Mouse (Mus musculus): Measurements from ENCODE around the gene Grhl1.
"Not testable (repeated sequence)": the region's sequence is repeated elsewhere in the genome, so short reads cannot be mapped to it uniquely, and the experiment has no call there.

Grhl1 gene

DNA sequence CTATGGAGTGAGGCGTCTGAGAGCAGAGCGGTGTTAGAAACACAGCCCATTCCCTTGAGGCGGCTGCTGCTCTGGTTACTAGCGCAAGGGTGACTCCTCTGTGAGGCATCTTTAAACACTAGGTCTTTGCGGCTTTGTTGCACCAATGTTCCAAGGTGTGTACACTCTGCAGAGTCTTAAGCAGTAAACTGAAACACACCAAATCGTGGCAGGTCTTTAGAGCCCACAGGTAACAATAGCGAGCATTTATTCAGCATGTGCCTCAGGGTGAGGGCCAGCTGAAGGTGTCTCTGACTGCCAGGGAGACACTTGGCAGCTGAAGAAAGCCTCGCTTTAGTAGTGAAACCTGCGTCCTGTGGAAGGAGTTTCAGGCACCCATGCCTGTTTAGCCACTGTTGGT lies 20.0 kb downstream of the Grhl1 start:
- DNase-seq, result no peak

DNA sequence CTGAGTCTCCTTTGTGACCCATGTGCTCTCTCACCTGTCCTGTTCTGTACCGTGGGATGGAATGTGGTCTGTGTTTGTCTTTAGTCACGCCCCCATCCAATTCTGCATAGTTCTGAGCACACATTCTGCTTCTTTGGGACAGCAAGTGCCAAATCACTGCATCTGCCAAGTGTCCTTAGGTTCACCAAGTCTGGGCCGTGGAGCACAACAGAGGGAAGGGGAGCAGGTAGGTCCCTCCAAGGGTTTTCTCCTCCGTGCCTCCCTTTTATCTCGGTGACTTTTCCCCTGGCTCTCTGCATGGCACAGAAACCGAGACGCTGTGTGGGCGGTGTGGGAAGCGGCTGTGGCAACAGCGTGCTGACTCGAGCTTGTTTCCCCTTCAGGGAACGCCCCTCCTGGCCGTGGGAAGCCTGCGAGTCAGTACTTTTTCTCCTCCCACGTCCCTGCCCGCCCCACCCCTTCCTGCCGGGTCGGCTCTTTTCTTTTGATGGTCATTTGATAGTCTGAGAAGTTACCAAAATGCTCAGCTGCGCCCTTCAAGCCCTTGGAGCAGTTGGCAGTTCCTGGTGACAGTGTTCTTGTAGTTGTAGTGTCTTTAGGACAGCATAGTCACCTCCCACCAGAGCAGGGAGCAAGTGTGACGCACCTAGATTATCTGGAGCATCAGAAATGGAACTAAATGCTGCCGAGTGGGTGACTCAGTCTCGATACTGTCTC lies 21.0 kb downstream of the Grhl1 start:
- DNase-seq, result peak; percentile 98

DNA sequence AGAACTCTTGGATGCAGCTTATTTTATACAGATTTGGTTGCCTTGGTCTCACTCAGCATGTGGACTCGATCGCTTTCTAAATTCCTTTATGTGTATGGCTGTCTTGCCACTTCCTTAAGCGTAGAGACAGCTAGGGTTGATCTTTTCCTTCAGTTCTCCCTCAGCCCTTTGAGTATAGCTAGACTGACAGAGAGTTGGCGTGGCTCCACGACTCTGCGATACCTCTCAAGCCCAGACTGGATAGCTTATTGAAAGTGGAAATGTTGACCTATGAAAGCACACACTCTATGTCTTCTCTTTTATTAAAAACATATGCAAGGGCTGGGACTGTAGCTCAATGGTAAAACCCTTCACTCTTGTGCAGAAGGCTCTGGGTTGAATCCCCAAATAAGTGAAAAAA lies 25.3 kb downstream of the Grhl1 start:
- no peak for DNase-seq

DNA sequence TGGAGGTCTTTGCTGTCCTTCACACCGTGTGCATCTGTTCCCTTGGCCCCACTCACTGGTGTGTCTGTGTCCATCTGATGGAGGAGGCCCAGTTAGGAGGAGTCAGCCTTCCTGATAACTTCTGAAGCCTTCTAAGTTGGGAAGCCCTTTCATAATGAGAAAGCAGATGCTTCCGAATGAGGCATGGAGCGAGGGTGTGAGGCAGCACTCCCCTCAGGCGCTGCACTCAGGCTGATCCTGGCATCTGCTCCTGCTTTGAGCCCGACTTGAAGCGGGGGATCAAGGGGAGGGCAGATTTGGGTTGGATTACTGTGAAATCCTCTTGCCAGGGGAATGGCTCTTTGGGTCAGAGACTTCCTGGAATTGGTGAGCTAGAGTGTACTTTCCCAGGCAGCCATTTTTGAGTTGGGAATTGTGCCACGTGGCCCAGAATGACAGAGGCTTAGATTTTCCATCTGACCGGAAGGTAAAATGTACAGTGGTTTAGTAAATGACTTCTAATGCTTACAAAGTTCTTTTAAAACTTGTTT lies 27.3 kb downstream of the Grhl1 start:
- DNase-seq, result no peak

DNA sequence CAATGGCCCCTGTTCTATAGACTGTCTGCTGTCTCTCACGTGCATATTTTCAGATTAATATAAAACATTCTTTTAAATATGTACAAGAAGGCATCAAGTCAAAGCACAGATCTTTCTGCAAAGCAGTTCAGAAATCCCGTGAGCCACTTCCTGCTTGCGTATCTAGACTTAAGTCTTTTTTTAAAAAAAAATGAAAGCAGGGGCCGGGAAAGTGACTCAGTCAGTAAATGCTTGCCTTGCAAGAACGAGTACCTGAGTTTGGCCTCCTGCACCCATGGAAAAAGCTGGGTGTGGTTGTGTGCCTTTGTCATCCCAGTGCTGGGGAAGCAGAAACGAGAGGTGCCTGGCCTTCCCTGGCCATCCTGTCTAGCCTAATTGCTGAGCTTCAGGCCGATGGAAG lies 28.0 kb downstream of the Grhl1 start:
- no peak for DNase-seq

DNA sequence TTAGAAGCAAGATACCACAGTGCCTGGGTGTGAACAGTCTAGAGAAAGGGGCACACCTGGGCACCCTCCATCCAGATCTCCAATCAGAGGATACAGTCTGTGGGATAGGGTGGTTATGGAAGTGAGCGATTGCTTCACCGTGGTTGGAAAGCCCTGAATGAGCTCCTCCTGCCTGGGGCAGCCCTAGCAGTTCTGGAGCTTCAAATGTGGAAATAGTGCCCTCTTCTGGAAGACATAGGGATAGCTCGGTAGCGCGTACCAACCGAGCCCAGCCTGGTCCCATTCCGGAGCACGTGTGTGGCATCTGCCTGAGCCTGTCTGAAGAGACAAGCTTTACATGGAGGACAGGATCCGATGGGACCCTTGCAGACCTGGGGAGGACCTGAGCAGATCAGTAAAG lies 28.7 kb downstream of the Grhl1 start:
- peak; percentile 96 for DNase-seq

DNA sequence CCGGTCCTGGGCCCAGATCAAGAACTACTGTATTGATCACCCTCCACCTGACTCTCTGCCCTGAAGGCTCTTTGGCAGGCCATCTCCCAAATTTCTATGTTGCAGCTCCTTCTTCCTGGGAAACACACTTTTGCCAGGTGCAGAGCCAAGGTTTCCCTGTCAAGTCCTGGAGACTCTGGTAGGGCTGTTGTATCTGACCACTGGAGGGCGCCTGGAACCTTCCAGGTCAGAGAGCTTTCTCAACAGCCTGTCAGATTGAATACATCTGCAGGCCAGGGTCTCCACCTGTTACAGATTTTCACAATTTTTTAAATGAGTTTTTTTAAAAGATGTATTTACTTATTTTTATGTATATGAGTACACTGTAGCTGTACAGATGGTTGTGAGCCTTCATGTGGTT lies 31.2 kb downstream of the Grhl1 start:
- peak; percentile 94 for DNase-seq

DNA sequence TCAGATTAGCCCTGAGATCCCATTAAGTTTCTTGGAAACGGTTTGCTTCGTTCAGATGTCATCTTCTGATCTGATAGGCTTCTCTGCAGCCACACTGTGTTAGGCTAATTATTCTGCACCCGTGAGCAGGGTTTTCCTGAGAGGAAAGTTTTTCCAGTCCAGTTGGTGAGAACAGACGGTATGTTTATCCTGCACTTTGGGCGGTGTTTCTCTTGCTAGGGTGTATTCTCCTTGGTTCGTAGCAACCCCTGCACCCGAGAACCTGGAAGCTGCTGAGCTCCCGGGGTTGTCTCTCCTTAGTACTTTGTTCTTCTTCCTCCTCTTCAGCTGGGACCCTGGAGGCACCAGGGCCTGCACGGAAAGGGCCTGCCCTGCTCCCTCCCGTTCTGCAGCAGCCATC lies 34.1 kb downstream of the Grhl1 start:
- no peak for DNase-seq

DNA sequence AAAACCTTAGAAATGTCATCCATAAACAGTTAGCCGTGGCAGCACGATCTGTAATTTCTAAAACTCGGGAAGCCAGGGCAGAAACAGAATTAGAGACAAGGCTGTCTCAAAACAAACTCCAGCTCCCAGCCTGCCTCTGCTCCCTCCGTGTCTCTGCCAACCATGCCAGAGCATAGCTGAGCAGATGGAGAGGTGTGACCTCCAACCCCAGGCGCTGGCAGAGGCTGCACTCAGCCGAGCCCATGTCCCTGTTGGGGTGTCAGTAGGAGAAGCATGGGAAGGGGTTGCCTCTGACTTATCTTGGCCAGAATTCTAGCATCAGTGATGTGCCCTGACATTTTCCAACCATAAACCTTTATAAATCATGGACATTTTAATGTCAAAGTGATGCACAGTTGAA lies 40.5 kb downstream of the Grhl1 start:
- no peak for DNase-seq

DNA sequence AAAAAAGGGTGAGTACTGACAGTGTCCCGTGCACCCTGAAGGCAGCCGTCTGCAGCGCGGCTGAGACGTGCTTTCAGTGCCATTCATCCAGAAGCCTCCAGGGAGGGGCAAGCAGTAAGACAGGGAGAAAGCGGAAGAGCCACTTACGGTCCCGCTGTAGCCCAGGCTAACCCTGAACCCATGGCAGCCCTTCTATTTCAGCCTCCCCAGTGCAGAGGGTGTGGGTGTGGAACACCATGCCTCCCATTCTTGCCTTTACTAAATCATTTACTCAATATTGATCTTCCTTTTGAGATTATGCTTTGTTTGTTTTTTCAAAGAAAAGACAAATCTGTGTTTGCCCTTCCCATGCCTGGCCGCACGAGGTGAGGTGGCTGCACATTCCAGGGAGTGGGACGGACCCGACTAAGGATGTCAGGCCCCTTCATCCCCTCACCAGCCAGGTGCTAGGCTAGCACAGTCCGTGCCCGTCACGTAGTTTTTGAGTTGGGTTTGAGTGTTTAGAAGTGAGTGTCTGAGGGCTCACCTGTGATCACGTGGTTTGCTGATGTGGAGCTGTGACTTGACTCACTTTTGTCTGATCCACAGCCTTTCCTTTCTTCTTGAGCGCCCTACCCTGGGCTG lies 42.5 kb downstream of the Grhl1 start:
- DNase-seq, result no peak

DNA sequence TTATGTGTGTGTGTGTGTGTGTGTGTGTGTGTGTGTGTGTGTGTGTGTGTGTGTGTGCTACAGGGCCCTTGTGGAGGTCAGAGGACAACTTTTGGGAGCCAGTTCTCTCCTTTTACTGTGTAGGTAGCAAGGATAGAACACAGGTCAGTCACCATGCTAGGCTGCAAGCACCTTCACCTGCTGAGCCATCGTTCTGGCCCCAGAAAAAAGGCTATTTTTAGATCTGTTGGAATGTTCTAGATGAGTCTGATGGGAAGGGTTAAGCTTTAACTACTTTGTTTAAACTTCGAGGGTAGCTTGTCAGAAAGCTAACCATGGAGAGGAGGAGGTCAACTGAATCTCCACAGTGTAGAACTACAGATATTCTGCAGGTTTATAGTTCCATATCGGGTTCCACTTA lies 43.1 kb downstream of the Grhl1 start:
- no peak for DNase-seq

DNA sequence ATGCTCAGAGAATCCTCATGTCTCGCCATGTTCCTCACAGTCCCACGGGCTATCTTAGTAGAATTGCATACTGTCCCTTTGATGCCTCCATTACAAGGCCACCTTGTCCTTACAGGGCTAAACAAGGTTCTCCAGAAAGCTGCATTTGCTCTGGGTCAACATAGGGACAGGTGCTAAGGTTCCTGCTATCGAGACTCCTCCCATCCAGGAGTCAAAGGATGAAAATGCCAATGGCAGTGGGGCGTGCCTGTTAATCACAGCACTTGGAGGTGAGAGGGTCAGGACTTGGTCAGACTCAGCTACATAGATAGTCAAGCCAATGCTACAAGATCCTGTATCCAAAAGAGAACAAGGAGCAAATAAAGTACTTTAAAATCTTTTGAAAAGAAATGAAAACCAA lies 47.4 kb downstream of the Grhl1 start:
- DNase-seq, result no peak

DNA sequence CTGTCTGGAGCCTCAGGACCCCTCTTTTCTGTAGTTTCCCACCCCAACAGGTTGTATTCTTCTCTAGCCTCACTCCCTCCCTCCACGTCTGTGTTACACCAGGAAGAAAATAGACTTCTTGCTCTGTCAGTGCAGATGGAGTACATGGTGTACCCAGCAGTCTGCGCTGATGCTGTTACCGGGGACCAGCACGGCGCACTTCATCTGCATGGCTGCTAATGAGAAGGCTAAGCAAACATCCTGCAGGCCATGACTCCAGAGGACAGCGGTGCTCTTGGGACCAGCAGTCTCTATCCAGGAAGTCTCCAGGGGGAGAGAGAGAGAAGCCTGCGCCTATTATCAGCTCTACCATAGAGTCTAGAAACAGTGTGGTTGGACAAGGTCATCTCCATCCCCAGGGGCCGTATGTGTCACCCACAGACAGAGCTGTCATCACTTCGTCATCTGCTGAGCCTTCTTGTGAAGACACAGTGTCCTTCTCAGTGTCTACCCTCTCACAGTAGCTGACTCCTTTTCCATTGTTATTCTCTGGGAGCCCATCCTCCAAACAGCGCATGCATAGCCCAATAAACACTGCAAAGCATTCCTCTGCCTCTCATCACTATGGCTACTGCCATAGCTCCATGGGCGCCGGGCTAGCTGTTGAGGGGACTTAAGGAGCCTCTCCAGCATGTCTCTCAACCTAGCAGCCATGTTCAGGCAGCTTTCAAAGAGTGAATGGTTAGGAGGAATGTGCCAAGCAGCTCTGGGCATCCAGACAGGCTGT lies 51.6 kb downstream of the Grhl1 start:
- DNase-seq, result peak; percentile 92

DNA sequence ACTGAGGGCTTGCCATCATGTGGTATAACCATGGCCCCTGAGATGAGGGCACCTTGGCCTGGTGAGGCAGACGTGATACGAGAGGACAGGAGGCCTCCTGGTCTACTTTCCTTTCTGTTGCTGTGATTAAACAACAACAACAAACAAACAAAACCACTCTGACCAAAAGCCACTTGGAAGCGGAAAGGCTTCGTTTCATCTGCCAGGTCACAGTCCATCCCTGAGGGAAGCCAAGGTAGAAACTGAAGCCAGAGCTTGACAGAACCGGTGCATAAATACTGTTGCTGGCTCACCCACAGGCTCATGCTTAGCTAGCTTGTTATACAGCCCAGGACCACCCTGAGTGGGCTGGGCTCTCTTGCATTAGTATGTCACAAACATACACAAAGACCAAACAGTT lies 54.3 kb downstream of the Grhl1 start:
- no peak for DNase-seq

DNA sequence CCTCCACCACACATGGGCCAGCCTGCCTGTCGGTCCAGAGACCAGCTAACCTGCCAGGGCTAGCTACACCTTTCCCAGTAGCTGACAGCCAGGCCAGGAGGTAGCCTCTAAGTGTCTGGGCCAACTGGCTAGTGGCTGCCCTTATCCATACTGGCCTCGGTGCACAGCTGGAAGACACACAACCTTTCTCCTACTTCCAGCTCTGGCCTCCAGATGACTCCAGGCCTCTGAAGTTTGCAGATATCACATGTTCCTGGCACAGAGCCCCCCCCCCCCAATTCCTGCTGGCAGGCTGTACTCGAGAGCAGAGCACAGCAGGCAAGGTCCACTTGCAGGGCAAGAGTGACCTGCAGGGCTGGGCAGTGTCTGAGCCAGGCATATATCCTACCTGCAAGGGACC lies 55.1 kb downstream of the Grhl1 start:
- peak; percentile 95 for DNase-seq

DNA sequence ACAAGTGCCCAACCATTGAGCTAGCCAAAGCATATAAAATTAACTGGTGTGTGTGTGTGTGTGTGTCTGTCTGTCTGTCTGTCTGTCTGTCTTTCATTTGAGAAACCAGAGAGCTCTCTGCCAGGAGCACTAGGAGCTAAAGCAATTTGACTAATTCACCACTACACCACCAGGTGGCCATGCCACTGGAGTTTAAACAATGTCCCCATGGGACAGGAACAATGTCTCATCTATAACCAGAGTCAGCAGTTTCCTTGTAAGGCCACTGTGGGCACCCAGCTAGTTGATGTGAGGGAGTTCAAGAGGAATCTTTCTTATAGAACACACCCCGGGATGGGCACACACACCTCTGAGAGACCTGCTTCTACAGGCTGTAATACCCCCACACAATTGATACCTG lies 58.1 kb downstream of the Grhl1 start:
- no peak for DNase-seq

DNA sequence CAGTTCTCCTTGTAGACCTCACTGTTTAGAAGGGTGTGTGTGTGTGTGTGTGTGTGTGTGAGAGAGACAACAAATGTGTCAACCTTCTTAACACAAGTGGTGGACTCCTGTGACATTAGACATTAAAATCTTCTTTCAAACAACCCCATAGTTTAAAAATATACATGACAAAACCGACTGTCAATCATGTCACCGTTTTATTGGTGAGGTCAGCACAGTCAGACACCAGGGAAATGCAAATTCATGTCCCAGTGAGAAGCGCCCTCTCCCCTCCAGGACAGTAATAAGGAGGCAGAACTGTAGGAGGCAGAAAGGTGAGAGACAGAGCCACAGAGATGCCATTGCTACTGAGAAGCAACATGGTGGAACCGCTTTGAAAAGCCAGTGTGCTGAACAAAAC lies 60.3 kb downstream of the Grhl1 start:
- DNase-seq, result no peak

DNA sequence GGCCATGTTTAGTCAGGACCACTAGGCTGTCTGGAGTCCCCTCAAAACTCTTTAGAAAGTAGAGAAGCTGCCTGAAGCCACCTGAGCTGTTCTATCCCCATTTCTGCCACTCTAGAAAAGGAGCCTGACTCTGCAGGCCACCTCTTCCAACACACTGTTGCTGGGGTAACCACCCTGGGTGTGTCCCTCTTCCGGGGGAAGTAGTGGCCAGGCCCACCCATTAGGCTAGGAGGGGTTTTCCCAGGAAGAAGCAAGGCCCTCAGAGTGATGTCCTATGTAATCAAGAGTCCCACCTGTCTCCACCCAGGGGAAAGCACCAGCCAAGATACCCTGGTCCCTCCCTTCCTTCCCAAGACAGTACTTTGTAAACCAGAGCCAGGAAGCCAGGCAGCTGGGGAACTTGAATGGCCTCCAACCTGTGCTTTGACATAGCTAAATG lies 61.7 kb downstream of the Grhl1 start:
- peak; percentile 99 for DNase-seq

DNA sequence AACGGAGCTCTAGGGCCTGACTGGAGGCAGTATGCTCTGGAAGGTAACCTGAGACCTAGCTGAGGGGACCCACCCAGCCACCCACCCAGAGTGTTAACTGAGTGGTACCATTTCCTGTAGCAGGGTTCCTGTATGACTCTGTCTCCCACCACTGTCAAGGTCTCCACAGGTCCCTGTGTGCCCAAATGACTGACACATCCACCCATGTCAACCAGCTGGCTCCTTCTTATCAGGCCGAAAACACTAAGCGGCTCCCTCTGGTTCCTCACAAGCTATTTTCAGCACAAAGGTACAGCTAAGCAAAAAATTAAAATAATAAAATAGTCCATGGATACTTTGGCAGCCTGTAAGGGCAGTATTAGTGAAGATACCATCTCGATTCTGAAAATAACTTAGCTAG lies 62.1 kb downstream of the Grhl1 start:
- DNase-seq, result no peak

DNA sequence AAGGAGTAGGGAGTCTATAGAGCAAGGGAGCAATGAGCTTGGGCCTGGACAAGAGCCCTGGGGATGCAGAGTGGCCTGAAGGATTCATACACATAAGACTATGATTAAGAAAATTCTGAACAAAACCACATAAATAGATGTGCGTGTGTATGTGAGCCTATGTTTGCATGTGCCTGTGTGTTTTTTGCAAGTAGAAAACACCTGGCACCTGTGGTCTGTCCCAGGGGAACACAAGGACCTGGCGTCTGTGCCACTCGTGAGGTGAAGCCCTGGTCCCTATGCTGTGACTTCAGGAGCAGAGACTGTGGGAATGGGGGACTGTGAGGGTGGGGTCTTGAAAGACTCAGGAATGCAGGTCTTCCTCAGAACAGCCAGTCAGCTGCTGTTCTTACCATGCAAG lies 62.6 kb downstream of the Grhl1 start:
- no peak for DNase-seq

DNA sequence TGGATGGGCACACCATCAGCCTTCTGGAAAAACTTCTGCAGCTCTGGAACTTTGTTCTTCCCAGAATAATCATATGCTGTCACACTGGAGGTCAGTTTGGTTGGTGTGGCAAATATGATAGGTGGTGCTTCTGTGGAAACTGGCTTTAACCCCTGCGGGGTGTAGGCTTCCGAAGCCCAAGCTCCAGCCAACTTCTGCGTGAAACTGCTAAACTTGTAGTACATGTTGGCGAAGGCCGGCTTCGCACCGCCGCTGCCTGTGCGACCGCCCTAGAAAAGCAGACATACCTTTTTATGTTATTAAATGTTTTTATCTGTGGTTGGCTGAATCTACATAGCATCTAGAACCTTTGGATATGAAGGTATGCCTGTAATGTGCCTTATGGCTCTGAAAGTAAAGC lies 66.7 kb downstream of the Grhl1 start:
- not testable (repeated sequence) for DNase-seq

DNA sequence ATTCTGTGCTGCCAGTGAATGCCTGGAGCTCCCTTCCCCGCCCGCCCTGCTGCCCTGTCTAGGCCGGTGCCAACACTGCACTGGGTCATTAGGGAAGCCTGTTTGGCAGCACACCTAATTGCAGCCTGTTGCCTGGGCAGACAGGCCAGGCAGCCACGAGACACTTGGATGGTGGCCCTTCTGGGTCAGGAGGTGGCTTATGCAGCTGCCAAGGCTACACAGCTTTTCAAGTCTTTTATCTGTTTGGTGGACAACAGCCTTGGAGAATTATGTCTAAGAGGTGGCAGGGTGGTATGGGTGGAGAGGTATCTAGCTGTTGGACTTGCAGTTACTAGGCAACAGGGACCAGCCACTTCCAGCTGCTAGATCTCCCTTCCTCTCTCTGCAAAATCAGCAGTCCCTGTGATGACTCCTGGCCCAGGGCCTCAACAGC lies 70.3 kb downstream of the Grhl1 start:
- DNase-seq, result peak; percentile 98

DNA sequence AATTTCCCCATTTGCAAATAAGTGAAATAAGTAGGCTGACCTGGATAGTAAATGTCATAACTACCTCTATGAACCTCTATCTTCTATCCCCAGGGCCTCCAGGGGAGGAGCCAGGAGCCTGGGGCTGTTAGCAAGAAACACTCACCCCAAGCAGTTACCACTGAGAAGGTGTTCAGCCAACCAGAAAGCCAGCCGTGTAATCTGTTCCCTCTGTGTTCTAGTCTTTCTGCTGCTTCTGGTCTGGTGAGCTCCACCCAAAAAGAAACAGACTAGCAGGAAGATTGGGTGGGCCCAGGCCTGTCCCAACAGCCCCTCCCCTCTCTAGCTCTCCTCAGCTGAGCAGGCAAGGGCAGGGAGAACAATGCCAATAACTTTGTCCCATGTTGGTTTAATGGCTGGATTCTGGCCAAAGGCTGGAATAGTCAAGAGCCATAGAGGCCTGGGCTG lies 72.1 kb downstream of the Grhl1 start:
- DNase-seq, result peak; percentile 96

DNA sequence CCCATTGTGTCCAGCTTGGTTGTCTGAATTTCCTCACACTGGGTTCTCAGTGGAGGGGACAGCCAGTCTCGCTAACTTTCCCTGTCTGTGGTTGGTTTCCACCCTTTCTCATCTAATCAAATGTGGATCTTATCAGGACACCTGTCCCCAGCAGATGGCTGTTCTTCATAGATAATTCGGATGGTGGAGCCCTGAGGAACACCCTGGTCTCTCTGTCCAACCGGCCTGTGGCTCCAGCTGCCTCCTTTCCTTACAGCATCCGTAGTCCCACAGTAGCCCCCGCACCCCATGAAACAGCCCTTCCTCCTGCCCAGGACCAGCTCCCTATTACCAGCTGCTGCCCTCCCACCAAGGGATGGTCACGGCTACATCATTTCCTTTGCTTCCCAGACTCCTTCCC lies 73.8 kb downstream of the Grhl1 start:
- DNase-seq, result no peak

Measured in heart, adult 11 months (tissue).